ENCODE assay signal across 12 mouse cellular contexts in genomic region chr16:16311319-16311718, GRCm38 (mm10).
"Had no signal": no experiment of that assay in that cellular context is flagged by ENCODE, and none has a peak within 500 bp of the region (broad histone marks: within the 10 kb centered on the region; RNA-seq: fewer than 3 reads in every experiment).

No protein-coding gene starts in this region.

- DNase-seq: kidney, adult 11 months; kidney, adult 9 months; kidney, postnatal 10 days; left cerebral cortex, postnatal 4 days; lung, adult 18-20 months; right cerebral cortex, adult 18-20 months; thymus, adult 2 months; thymus, postnatal 25 days had no signal

- H3K4me1 ChIP-seq: hindbrain, embryonic 15.5 days; limb, embryonic 15.5 days had no signal

- H3K4me2 ChIP-seq: hindbrain, embryonic 15.5 days; limb, embryonic 15.5 days had no signal

- H3K27ac ChIP-seq: hindbrain, embryonic 15.5 days; limb, embryonic 15.5 days; liver, embryonic 14.5 days had no signal

- H3K4me3 ChIP-seq: hindbrain, embryonic 15.5 days; limb, embryonic 15.5 days; myocyte had no signal

- H3K9me3 ChIP-seq: hindbrain, embryonic 15.5 days; limb, embryonic 15.5 days had no signal

- H3K9ac ChIP-seq: hindbrain, embryonic 15.5 days; limb, embryonic 15.5 days; liver, embryonic 14.5 days had no signal

- H3K27me3 ChIP-seq: hindbrain, embryonic 15.5 days; limb, embryonic 15.5 days had no signal
